ENCODE assay signal across 8 mouse cellular contexts in genomic region chr19:6118677-6119185, GRCm38 (mm10). TPM values are rescaled to one million over a fixed set of nuclear protein-coding genes. Genes with fewer than 3 reads are reported as not detected.
DNase-seq lines count a peak whose midpoint lies in the region; ATAC-seq and TF ChIP-seq lines count a peak whose summit lies in the region.

No protein-coding gene starts in this region.

- no peak for TF ChIP-seq POLR2A in testis, adult 2 months (IDR thresholded peaks at IDR 0.05; ENCODE audit: control insufficient read depth, low read depth, low read length)

- H3K4me2 ChIP-seq in intestine, postnatal 0 days (replicated peaks; ENCODE audit: low read depth), result peak overlapping the region; percentile 98
- H3K4me2 ChIP-seq in neural tube, embryonic 13.5 days, result peak overlapping the region; percentile 85

- peak overlapping the region; percentile 78; the same call in 1 of the 2 replicates for H3K9ac ChIP-seq in intestine, postnatal 0 days (ENCODE audit: low read depth, low read length)
- H3K9ac ChIP-seq in neural tube, embryonic 13.5 days, result peak overlapping the region; percentile 90

- TF ChIP-seq CTCF in gastrocnemius, adult 2 months (IDR thresholded peaks at IDR 0.05), result no peak
- no peak for TF ChIP-seq CTCF in testis, adult 2 months (IDR thresholded peaks at IDR 0.05; ENCODE audit: control insufficient read depth, insufficient read depth, insufficient replicate concordance, low read depth, low read length)
- no peak for TF ChIP-seq CTCF in intestine, postnatal 0 days (IDR thresholded peaks at IDR 0.05; ENCODE audit: low read depth)

- peak overlapping the region; percentile 92 for H3K27ac ChIP-seq in gastrocnemius, adult 2 months
- H3K27ac ChIP-seq in testis, adult 2 months (ENCODE audit: control insufficient read depth, insufficient read depth, low read depth, low read length), result peak overlapping the region; percentile 80
- peak overlapping the region; percentile 91 for H3K27ac ChIP-seq in intestine, postnatal 0 days (ENCODE audit: low read depth, low read length)
- peak overlapping the region; percentile 95 for H3K27ac ChIP-seq in neural tube, embryonic 13.5 days (replicated peaks)

- no peaks in the 10 kb centered on the region; the same call in 1 of the 2 replicates for H3K36me3 ChIP-seq in testis, adult 2 months (ENCODE audit: control insufficient read depth, insufficient read depth, low read length)
- H3K36me3 ChIP-seq in intestine, postnatal 0 days (ENCODE audit: control insufficient read depth, insufficient read depth), result peaks cover 27% of the 10 kb centered on the region
- H3K36me3 ChIP-seq in neural tube, embryonic 13.5 days, result peaks cover 40% of the 10 kb centered on the region

- ATAC-seq in intestine, postnatal 0 days, result 0 out of 2 replicates have a peak, but pooled peaks have one; percentile 1
- peak; percentile 60 for ATAC-seq in neural tube, embryonic 13.5 days (ENCODE audit: low read depth)

- no peaks in the 10 kb centered on the region for H3K27me3 ChIP-seq in testis, adult 2 months (ENCODE audit: control insufficient read depth, insufficient read depth, low read length)
- H3K27me3 ChIP-seq in intestine, postnatal 0 days (replicated peaks; ENCODE audit: control insufficient read depth, insufficient read depth, low read length), result no peaks in the 10 kb centered on the region
- no peaks in the 10 kb centered on the region for H3K27me3 ChIP-seq in neural tube, embryonic 13.5 days

- DNase-seq in gastrocnemius, adult 2 months, result no peak
- DNase-seq in gastrocnemius, postnatal 25 days, result no peak
- DNase-seq in testis, postnatal 14 days (ENCODE audit: low spot score), result no peak
- no peak for DNase-seq in urinary bladder, postnatal 4 days (ENCODE audit: low spot score in 2 of 2)
- DNase-seq in ovary, adult 18-20 months (ENCODE audit: low spot score), result no peak

- under 1% methylated on average over 8 of the region's 8 CpGs for WGBS in intestine, postnatal 0 days
- WGBS in neural tube, embryonic 13.5 days, result 2% methylated on average over 8 of the region's 8 CpGs

- intact Hi-C loops in gastrocnemius, adult 2 months (cut with DNase I), result loop anchor here (5.0 kb wide), 1 partner anchor 71 kb away; the partner anchor contains the start of gene Syvn1

- H3K9me3 ChIP-seq in intestine, postnatal 0 days (ENCODE audit: control insufficient read depth), result no peaks in the 10 kb centered on the region
- H3K9me3 ChIP-seq in neural tube, embryonic 13.5 days, result no peaks in the 10 kb centered on the region

- H3K4me1 ChIP-seq in testis, adult 2 months (ENCODE audit: control insufficient read depth, insufficient read depth, low read length), result peaks cover 9% of the 10 kb centered on the region
- no peaks in the 10 kb centered on the region; the same call in 1 of the 2 replicates for H3K4me1 ChIP-seq in intestine, postnatal 0 days (replicated peaks; ENCODE audit: control insufficient read depth, insufficient read depth, low read length)
- peaks cover 34% of the 10 kb centered on the region for H3K4me1 ChIP-seq in neural tube, embryonic 13.5 days (replicated peaks)

- H3K4me3 ChIP-seq in gastrocnemius, adult 2 months, result peak overlapping the region; percentile 78
- peak overlapping the region; percentile 83 for H3K4me3 ChIP-seq in testis, adult 2 months (ENCODE audit: control insufficient read depth, low read depth, low read length)
- peak overlapping the region; percentile 73 for H3K4me3 ChIP-seq in intestine, postnatal 0 days (ENCODE audit: low read depth, low read length)
- peak overlapping the region; percentile 84 for H3K4me3 ChIP-seq in neural tube, embryonic 13.5 days

RNA-seq across cellular contexts. Expression of gene Sac3d1, which starts 0.3 kb away (rescaled TPM):
- 1 to 10 TPM; 9.2 to 9.3 TPM for total RNA-seq in gastrocnemius, adult 2 months (2021)
- 10 to 100 TPM in 1 of 2 experiments, 1 to 10 TPM in 1; 8.8 to 10.3 TPM for total RNA-seq in gastrocnemius, postnatal 25 days (2021)
- 22.3 and 26.8 TPM in 2 replicates for polyA plus RNA-seq in testis, adult 2 months (2012; rRNA removed)
- polyA plus RNA-seq in intestine, postnatal 0 days (2015; fragmentation: Nextera tagmentation; extraction: Ambion mirVana), result 17.0 and 19.1 TPM in 2 replicates
- polyA plus RNA-seq in neural tube, embryonic 13.5 days (2015; fragmentation: Nextera tagmentation; extraction: Ambion mirVana), result 44.7 and 46.9 TPM in 2 replicates

RNA-seq across cellular contexts. Expression of gene Snx15, which starts 9.4 kb away (rescaled TPM):
- 10 to 100 TPM in 1 of 2 experiments, 1 to 10 TPM in 1; 9.0 to 10.0 TPM for total RNA-seq in gastrocnemius, adult 2 months (2021)
- total RNA-seq in gastrocnemius, postnatal 25 days (2021), result 10 to 100 TPM in 1 of 2 experiments, 1 to 10 TPM in 1; 8.7 to 12.4 TPM
- polyA plus RNA-seq in testis, adult 2 months (2012; rRNA removed), result 13.7 and 15.7 TPM in 2 replicates
- 23.0 and 23.3 TPM in 2 replicates for polyA plus RNA-seq in intestine, postnatal 0 days (2015; fragmentation: Nextera tagmentation; extraction: Ambion mirVana)
- 51.6 and 56.8 TPM in 2 replicates for polyA plus RNA-seq in neural tube, embryonic 13.5 days (2015; fragmentation: Nextera tagmentation; extraction: Ambion mirVana)

RNA-seq across cellular contexts. Expression of gene Naaladl1, which starts 13.1 kb away (rescaled TPM):
- not detected for total RNA-seq in gastrocnemius, adult 2 months (2021)
- total RNA-seq in gastrocnemius, postnatal 25 days (2021), result not detected
- 4.0 TPM in 2 replicates for polyA plus RNA-seq in testis, adult 2 months (2012; rRNA removed)
- polyA plus RNA-seq in intestine, postnatal 0 days (2015; fragmentation: Nextera tagmentation; extraction: Ambion mirVana), result 273 and 333 TPM in 2 replicates
- polyA plus RNA-seq in neural tube, embryonic 13.5 days (2015; fragmentation: Nextera tagmentation; extraction: Ambion mirVana), result 0.23 and 0.32 TPM in 2 replicates

RNA-seq across cellular contexts. Expression of gene Batf2, which starts 22.1 kb away (rescaled TPM):
- total RNA-seq in gastrocnemius, adult 2 months (2021), result under 1 TPM; 0.23 to 0.75 TPM
- under 1 TPM; 0.19 to 0.72 TPM for total RNA-seq in gastrocnemius, postnatal 25 days (2021)
- polyA plus RNA-seq in testis, adult 2 months (2012; rRNA removed), result 0.83 and 1.1 TPM in 2 replicates
- polyA plus RNA-seq in intestine, postnatal 0 days (2015; fragmentation: Nextera tagmentation; extraction: Ambion mirVana), result 0.61 and 1.3 TPM in 2 replicates
- not detected in 2 replicates for polyA plus RNA-seq in neural tube, embryonic 13.5 days (2015; fragmentation: Nextera tagmentation; extraction: Ambion mirVana)

RNA-seq across cellular contexts. Expression of gene Arl2, which starts 22.6 kb away (rescaled TPM):
- total RNA-seq in gastrocnemius, adult 2 months (2021), result 10 to 100 TPM; 57.5 to 70.8 TPM
- 10 to 100 TPM; 53.8 to 59.2 TPM for total RNA-seq in gastrocnemius, postnatal 25 days (2021)
- 61.5 and 65.5 TPM in 2 replicates for polyA plus RNA-seq in testis, adult 2 months (2012; rRNA removed)
- polyA plus RNA-seq in intestine, postnatal 0 days (2015; fragmentation: Nextera tagmentation; extraction: Ambion mirVana), result 70.6 and 71.5 TPM in 2 replicates
- polyA plus RNA-seq in neural tube, embryonic 13.5 days (2015; fragmentation: Nextera tagmentation; extraction: Ambion mirVana), result 111 and 126 TPM in 2 replicates

Comparison
In these comparisons a context has a peak if more than half of its experiments do, and no peak if none do; other contexts are left out.
1. RNA of gene Naaladl1, which starts 13.1 kb away (polyA plus RNA-seq): 273 to 333 TPM in intestine, postnatal 0 days; 4.0 TPM in testis, adult 2 months and 0.23 to 0.32 TPM in neural tube, embryonic 13.5 days; every median in the first group is over 10 times any median in the second.
2. Peak in every context shown above with its lines, with median percentiles within 50 percentile points of each other: H3K27ac ChIP-seq and H3K4me3 ChIP-seq.